Mouse (Mus musculus) bone marrow, adult 2 months (tissue): Measurements from ENCODE around the gene Col4a2. TPM values are rescaled to one million over a fixed set of nuclear protein-coding genes. Genes with fewer than 3 reads are reported as not detected.

Source experiments
- H3K27ac ChIP-seq: fragments of 200-500 bp; 2 replicates; pipeline ENCODE4 v1.5.1; 2012; ENCODE audit warnings: low read depth, mild to moderate bottlenecking, control low read depth, inconsistent platforms, low read length; ENCODE audit not compliant: control insufficient read depth, poor library complexity, insufficient read depth
- H3K4me1 ChIP-seq: fragments of 200-500 bp; 2 replicates; pipeline ENCODE4 v1.6.1; 2011; ENCODE audit warnings: low read length; ENCODE audit not compliant: control insufficient read depth, insufficient read depth
- H3K4me3 ChIP-seq: fragments of 200-500 bp; replicated peaks from 2 replicates; pipeline ENCODE3; 2011; ENCODE audit warnings: mild to moderate bottlenecking, low read depth, low read length, control low read depth; ENCODE audit not compliant: control insufficient read depth
- CTCF ChIP-seq: fragments of 200-500 bp; IDR thresholded peaks from 2 replicates; pipeline ENCODE4 v1.5.1; 2011; ENCODE audit warnings: low read length, control low read depth; ENCODE audit not compliant: control insufficient read depth, insufficient read depth
- POLR2A ChIP-seq: fragments of 200-500 bp; IDR thresholded peaks from 2 replicates; pipeline ENCODE4 v1.6.1; 2011; ENCODE audit warnings: low read depth, mild to moderate bottlenecking, control low read depth, low read length, borderline replicate concordance; ENCODE audit not compliant: control insufficient read depth
- WGBS: fragments of 180-500 bp; shearing (Covaris S2); methylation state at CpG from one replicate; pipeline ENCODE4 v1.1.7; 2018; 5-methylcytosine and 5-hydroxymethylcytosine counted together
- polyA plus RNA-seq: library from polyadenylated mRNA; stranded (reverse); fragments of >200 nt; gene quantifications from 2 replicates; pipeline ENCODE4 v1.2.4, GENCODE M21; 2011; ENCODE audit warnings: low replicate concordance; ENCODE audit not compliant: missing spikeins, insufficient read depth, insufficient read length

Gene Col4a2
- polyA plus RNA-seq, 1 experiment: 3.9 TPM

DNA sequence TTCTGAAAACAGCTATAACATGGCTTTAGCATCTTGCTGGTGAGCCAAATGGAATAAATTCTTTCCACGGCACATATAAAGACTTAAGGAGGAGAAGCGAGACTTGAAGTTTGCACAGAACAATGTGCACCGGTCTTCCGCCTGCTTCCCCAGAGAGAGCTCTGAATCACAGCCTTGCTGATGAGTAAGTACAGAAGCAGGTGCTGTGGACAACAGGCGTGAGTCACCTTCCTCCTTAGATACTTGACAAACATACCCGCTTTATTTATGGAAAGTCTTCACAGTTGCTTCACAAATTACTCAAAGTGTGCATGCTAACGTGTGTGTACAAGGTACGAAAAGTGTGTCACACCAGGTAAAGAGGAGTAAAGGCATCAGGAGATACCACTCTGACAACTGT is 59.5 kb downstream of the Col4a2 start:
- Histone ChIP-seq H3K4me1 (no peaks in the 10 kb centered on the region), H3K27ac (no peak overlapping the region), H3K4me3 (no peak overlapping the region)
- no peak for TF ChIP-seq POLR2A
- TF ChIP-seq CTCF: no peak
- WGBS: 88% methylated on average over 8 of the region's 8 CpGs

DNA sequence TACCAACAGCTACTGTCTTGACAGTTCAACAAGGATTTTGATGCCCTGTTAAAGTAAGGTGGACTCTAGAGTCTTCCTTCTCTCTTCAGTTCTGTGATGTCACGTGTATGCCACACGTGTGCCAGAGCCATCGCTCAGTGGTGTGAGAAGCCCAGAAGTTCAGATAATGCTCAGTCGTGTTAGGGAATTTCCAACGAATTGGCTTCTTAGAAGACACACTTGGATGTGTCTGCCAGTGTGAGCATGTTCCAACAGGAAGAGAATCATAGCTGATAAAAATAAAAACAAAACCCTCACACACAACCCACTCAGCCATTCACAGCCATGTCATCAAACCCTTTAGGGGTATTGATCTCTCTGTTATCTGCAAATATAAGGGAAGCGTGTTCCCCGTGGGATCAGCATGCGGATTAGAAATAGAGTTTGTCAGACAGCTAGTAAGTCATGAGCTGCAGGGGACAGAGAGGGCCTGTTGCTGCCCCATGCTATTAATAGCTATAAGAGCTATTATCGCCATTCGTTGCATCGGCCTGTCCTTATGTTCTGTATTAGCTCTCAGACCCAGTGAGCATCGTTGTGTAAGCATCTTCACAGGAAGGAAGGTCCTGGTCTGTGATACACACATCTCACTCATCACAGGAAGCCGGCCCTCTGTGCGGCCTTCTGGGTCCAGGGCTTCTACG is 61.2 kb downstream of the Col4a2 start:
- H3K4me1 ChIP-seq: no peaks in the 10 kb centered on the region
- H3K27ac ChIP-seq: no peak overlapping the region
- TF ChIP-seq POLR2A: no peak
- no peak for TF ChIP-seq CTCF
- no peak overlapping the region for H3K4me3 ChIP-seq
- WGBS: 79% methylated on average over 15 of the region's 15 CpGs

DNA sequence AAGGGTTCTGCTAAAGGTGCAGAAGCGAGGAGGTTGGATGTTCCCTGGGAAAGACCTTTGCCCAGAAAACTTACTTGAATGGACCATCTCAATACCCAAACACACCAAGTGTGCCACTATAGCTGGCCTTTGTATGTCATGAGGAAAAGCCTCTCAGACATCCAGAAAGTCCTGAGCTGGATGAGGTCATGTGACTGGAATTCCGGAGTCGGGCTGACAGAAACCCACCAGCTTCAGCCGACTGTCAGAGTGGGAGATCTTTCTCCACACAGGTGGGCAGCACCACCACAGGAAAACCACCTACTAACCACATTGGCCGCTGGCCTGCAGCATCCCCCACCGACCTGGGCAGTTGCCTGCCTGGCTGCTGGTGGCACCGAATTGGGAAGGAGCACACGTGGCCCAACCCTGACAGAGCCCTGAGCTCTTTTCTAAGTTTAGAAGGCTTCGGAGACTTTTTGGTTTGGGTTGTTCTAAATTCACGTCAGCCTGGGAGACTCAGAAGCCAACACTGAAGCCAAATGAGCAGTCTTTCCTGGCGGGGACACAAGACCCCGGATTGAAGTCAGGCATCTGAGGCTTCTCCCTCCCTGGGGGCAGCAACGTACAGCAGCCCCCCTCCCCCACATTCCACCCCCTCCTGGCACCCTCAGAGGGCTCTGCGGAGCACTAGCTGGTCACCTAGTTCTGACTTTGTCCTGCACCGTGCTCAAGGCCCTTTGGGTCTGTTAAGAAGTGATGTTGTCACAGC is 61.9 kb downstream of the Col4a2 start:
- TF ChIP-seq POLR2A (no peak), CTCF (no peak)
- WGBS: 54% methylated on average over 15 of the region's 15 CpGs
- H3K4me1 ChIP-seq: no peaks in the 10 kb centered on the region
- H3K4me3 ChIP-seq: no peak overlapping the region
- no peak overlapping the region for H3K27ac ChIP-seq

DNA sequence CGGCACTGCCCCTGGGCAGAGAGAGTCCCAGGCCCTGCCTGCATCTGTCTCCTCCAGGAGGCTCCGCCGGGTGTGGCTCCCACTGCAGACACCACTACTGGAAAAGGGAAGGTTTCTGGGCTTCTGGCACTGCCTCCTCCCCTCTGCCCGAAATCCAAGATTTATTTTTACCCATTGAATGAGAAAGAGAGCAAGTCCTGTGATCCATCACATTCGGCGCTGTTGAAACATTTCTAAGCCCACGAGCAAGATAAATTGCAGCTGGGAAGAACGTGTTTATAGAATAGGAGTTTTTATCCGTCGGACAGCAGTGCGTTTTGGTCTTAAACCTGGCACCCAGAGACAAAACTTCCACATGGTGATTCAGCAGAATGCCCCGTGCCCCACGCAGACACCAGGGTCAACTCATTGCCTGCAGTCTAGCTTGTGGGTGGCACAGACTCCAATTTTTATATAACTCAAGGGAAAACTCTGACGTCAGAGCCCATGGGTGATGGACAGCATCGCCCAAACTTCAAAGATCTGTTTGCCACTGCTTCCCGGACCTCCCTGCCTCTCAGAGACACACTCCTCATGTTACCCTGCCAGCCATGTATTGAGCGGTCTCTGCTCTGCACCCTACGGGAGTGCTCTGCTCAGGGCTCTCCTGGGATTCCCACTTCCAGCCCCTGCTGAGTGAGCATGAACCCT is 63.3 kb downstream of the Col4a2 start:
- TF ChIP-seq CTCF (no peak), POLR2A (no peak)
- whole genome bisulfite sequencing: 78% methylated on average over 18 of the region's 18 CpGs
- Histone ChIP-seq H3K27ac (no peak overlapping the region), H3K4me1 (no peaks in the 10 kb centered on the region), H3K4me3 (no peak overlapping the region)

DNA sequence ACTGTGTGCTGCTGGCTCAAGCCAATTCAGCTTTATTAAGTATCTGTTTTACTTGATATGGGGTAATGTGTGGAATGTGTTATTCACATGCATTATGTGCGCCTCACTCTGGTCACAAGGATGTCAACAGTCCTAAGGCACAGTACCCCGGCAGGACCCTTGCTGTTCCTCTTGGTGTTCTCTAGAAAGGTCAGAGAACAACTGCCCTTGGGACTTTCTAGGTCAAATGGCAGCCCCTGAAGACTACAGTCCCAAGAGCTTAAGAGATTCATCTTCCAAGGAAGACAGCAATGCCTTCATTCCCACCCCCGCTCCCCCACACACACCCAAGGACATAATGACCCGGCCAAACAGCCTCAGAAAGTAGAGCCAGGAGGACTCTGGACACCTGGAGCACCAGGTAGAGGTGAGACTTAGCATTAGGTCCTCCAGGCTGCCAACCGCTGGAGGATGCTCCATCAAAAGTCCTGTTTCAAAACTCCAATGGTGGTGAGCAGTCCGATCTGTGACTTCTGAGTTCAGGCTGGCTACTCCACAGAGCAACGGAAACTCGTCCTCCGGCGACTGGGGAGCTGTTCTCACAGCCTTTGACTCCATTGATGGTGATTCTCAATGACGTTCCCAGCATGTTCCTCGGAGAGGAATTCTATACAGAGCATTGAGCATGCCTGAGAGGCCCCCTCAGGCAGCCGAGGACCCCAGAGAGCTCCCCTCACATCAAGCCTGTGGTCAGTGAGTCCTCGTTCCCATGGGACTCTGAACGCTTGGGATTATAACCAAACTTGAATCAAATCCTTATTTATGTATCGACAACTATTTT is 65.0 kb downstream of the Col4a2 start:
- Histone ChIP-seq H3K4me3 (no peak overlapping the region), H3K27ac (no peak overlapping the region), H3K4me1 (no peaks in the 10 kb centered on the region)
- 80% methylated on average over 16 of the region's 16 CpGs for WGBS
- TF ChIP-seq POLR2A (no peak), CTCF (no peak)

DNA sequence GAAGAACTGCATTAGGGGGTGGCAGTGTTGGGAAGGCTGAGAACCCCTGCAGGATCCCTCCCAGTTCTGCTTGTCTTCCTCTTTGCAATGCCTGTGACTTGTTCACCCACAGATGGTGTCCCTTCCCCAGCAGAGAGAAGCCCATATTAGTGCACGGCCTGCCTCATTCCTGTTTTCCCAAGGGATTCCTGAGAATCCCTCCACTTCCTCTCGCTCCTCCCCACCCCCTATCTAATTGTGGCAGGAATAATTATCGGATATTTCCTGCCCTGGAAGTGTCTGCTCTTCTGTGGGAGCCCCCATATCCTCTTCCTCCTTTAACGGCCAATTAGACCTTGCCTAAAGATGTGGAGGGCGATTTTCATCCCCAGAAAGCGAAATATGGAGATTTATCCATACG is 67.0 kb downstream of the Col4a2 start:
- TF ChIP-seq CTCF (no peak), POLR2A (no peak)
- H3K27ac ChIP-seq: no peak overlapping the region
- no peaks in the 10 kb centered on the region for H3K4me1 ChIP-seq
- no peak overlapping the region for H3K4me3 ChIP-seq
- 65% methylated on average over 7 of the region's 7 CpGs for WGBS

DNA sequence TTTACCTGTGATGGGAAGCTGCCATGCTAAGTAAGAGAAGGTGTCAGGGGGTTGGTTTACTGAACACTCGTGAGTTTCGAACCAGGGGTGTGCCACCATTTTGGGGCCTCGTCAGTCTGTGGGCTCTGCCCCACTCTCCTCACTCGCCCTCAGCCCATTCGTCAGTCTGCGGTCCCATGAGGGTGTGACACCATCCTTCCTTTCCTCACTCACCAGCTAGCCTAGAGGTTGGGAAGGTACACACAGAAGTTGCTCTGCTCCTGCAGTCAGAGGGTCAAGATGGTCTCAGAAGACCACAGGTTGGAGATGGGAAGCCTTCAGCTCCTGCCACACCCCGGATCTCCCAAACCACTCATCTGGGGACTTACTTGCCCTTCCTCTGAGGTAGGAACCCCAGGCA is 68.9 kb downstream of the Col4a2 start:
- 82% methylated on average over 7 of the region's 7 CpGs for WGBS
- no peak for TF ChIP-seq POLR2A
- TF ChIP-seq CTCF: no peak
- H3K4me1 ChIP-seq: no peaks in the 10 kb centered on the region
- H3K27ac ChIP-seq: no peak overlapping the region
- H3K4me3 ChIP-seq: no peak overlapping the region

DNA sequence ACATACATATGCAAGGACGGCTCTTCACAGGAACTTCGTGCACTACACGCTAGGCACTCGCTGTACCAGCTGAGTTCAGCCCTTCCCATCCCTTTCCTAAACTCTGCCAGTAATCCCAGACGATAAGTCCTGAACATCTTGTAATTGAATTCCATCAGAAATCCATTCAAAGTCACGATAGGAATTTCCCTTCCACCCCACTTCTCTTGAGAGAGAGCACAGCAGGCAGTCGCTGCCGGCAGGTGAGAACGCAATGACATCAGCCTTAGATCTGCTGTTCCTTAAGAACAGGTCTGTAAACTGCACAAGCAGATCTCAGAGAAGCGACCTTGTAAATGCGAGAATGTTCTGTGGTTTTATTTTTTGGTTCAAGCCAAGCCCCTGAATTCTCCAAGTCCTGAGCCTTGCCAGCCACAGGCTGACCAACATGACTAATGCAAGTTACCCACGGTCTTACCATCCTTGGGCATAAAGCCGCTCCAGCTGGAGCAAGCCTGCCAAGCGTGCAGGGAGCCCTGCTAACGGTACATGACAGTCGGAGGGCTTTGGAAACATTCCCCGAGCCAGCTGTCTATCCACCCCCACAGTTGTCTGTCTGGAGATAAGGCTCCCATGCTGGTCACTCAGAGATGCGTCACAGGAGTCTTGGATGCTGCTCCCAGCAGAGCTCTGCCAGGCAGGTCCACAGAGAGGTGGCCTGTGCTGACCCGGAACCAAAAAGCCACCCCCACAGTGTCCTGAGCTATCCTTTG is 69.6 kb downstream of the Col4a2 start:
- Histone ChIP-seq H3K27ac (no peak overlapping the region), H3K4me3 (no peak overlapping the region), H3K4me1 (no peaks in the 10 kb centered on the region)
- TF ChIP-seq CTCF (no peak), POLR2A (no peak)
- 79% methylated on average over 19 of the region's 19 CpGs for WGBS
